Comparison of ENCODE assay signal across 16 mouse cellular contexts in genomic region chr14:21811744-21812393, GRCm38 (mm10). TPM values are rescaled to one million over a fixed set of nuclear protein-coding genes. Genes with fewer than 3 reads are reported as not detected.
A peak's percentile ranks its signal among the peaks of the same experiment; 100 is the strongest.
DNase-seq lines count a peak whose midpoint lies in the region; ATAC-seq and TF ChIP-seq lines count a peak whose summit lies in the region.
"Had no signal": no experiment of that assay in that cellular context is flagged by ENCODE, and none has a peak within 500 bp of the region (broad histone marks: within the 10 kb centered on the region; RNA-seq: fewer than 3 reads in every experiment).

No protein-coding gene starts in this region.

- TF ChIP-seq POLR2A in bone marrow, adult 2 months (IDR thresholded peaks at IDR 0.05; ENCODE audit: borderline replicate concordance, control insufficient read depth, low read depth, low read length) = no peak

- H3K9me3 ChIP-seq in liver, embryonic 13.5 days (replicated peaks) = no peaks in the 10 kb centered on the region
- no peaks in the 10 kb centered on the region for H3K9me3 ChIP-seq in liver, embryonic 11.5 days (ENCODE audit: control insufficient read depth, low read length)
- H3K9me3 ChIP-seq: embryonic facial prominence, embryonic 15.5 days; forebrain, embryonic 15.5 days; heart, embryonic 10.5 days; hindbrain, embryonic 15.5 days; intestine, embryonic 15.5 days; limb, embryonic 10.5 days; neural tube, embryonic 12.5 days had no signal

- peak overlapping the region; percentile 53 for H3K27ac ChIP-seq in gastrocnemius, adult 2 months
- no peak overlapping the region for H3K27ac ChIP-seq in liver, embryonic 13.5 days
- no peak overlapping the region for H3K27ac ChIP-seq in liver, embryonic 11.5 days (ENCODE audit: low read depth, low read length)
- H3K27ac ChIP-seq in bone marrow, adult 2 months (ENCODE audit: control insufficient read depth, insufficient read depth, low read depth, low read length, poor library complexity) = peak overlapping the region; percentile 87
- H3K27ac ChIP-seq: embryonic facial prominence, embryonic 15.5 days; forebrain, embryonic 15.5 days; heart, embryonic 10.5 days; hindbrain, embryonic 15.5 days; intestine, embryonic 15.5 days; limb, embryonic 10.5 days; neural tube, embryonic 12.5 days; stomach, postnatal 0 days had no signal

- intact Hi-C loops in gastrocnemius, adult 2 months (cut with DNase I) = loop anchor here (1.0 kb wide), 1 partner anchor 37 kb away; no protein-coding TSS in a partner anchor
- intact Hi-C loops in gastrocnemius, postnatal 14 days (cut with DNase I; ENCODE audit: low total_unique reads) = loop anchor here (5.0 kb wide), 1 partner anchor 35 kb away; the partner anchor contains the start of gene Comtd1

- WGBS in liver, embryonic 13.5 days (ENCODE audit: insufficient replicate concordance) = 61% methylated on average over 10 of the region's 10 CpGs
- WGBS in liver, embryonic 11.5 days = 67% methylated on average over 10 of the region's 10 CpGs
- 57% methylated on average over 10 of the region's 10 CpGs for WGBS in bone marrow, adult 2 months

- no peak overlapping the region for H3K4me3 ChIP-seq in gastrocnemius, adult 2 months
- no peak overlapping the region for H3K4me3 ChIP-seq in liver, embryonic 13.5 days (replicated peaks)
- no peak overlapping the region for H3K4me3 ChIP-seq in liver, embryonic 11.5 days (ENCODE audit: low read depth, low read length)
- no peak overlapping the region for H3K4me3 ChIP-seq in bone marrow, adult 2 months (replicated peaks; ENCODE audit: control insufficient read depth, low read depth, low read length)
- H3K4me3 ChIP-seq: embryonic facial prominence, embryonic 15.5 days; forebrain, embryonic 15.5 days; heart, embryonic 10.5 days; hindbrain, embryonic 15.5 days; intestine, embryonic 15.5 days; limb, embryonic 10.5 days; neural tube, embryonic 12.5 days had no signal

- H3K4me1 ChIP-seq in liver, embryonic 13.5 days (replicated peaks) = peaks cover 60% of the 10 kb centered on the region
- peaks cover 15% of the 10 kb centered on the region for H3K4me1 ChIP-seq in liver, embryonic 11.5 days (replicated peaks; ENCODE audit: control insufficient read depth, insufficient read depth, low read length)
- peaks cover 6% of the 10 kb centered on the region for H3K4me1 ChIP-seq in bone marrow, adult 2 months (ENCODE audit: control insufficient read depth, insufficient read depth, low read length)
- H3K4me1 ChIP-seq: embryonic facial prominence, embryonic 15.5 days; forebrain, embryonic 15.5 days; hindbrain, embryonic 15.5 days; neural tube, embryonic 12.5 days had no signal

- peak; percentile 51 for DNase-seq in gastrocnemius, adult 2 months
- DNase-seq in gastrocnemius, postnatal 14 days = no peak
- no peak for DNase-seq in liver, embryonic 13.5 days
- DNase-seq in liver, embryonic 11.5 days (ENCODE audit: low spot score) = no peak

- ATAC-seq in liver, embryonic 13.5 days (ENCODE audit: low read depth) = no peak
- ATAC-seq in liver, embryonic 11.5 days (replicated peaks; ENCODE audit: low FRiP score) = no peak
- ATAC-seq in megakaryocyte, adult 5-6 weeks (ENCODE audit: poor library complexity, severe bottlenecking) = 0 out of 2 replicates have a peak, but pooled peaks have one; percentile 16
- no peak for ATAC-seq in erythroblast, adult 5-6 weeks (replicated peaks; ENCODE audit: low FRiP score, poor library complexity, severe bottlenecking)
- ATAC-seq: forebrain, embryonic 15.5 days; intestine, embryonic 15.5 days had no signal

- no peak for TF ChIP-seq CTCF in gastrocnemius, adult 2 months (IDR thresholded peaks at IDR 0.05)
- TF ChIP-seq CTCF in bone marrow, adult 2 months (IDR thresholded peaks at IDR 0.05; ENCODE audit: control insufficient read depth, insufficient read depth, low read length) = no peak

- no peak overlapping the region for H3K9ac ChIP-seq in liver, embryonic 13.5 days
- H3K9ac ChIP-seq in liver, embryonic 11.5 days (ENCODE audit: low read depth, low read length) = no peak overlapping the region
- H3K9ac ChIP-seq: embryonic facial prominence, embryonic 15.5 days; forebrain, embryonic 15.5 days; hindbrain, embryonic 15.5 days; intestine, embryonic 15.5 days; neural tube, embryonic 12.5 days had no signal

- no peaks in the 10 kb centered on the region for H3K36me3 ChIP-seq in liver, embryonic 13.5 days
- H3K36me3 ChIP-seq in liver, embryonic 11.5 days (ENCODE audit: control insufficient read depth, insufficient read depth, low read length) = no peaks in the 10 kb centered on the region
- H3K36me3 ChIP-seq: embryonic facial prominence, embryonic 15.5 days; forebrain, embryonic 15.5 days; heart, embryonic 10.5 days; hindbrain, embryonic 15.5 days; intestine, embryonic 15.5 days; limb, embryonic 10.5 days; neural tube, embryonic 12.5 days had no signal

- 0 out of 2 replicates have a peak overlapping the region, but pooled peaks have one; percentile 47 for H3K4me2 ChIP-seq in liver, embryonic 13.5 days
- no peak overlapping the region for H3K4me2 ChIP-seq in liver, embryonic 11.5 days
- H3K4me2 ChIP-seq: embryonic facial prominence, embryonic 15.5 days; forebrain, embryonic 15.5 days; hindbrain, embryonic 15.5 days; intestine, embryonic 15.5 days; midbrain, embryonic 11.5 days; neural tube, embryonic 12.5 days had no signal

- no peaks in the 10 kb centered on the region for H3K27me3 ChIP-seq in liver, embryonic 13.5 days
- H3K27me3 ChIP-seq in liver, embryonic 11.5 days (replicated peaks; ENCODE audit: control insufficient read depth, insufficient read depth, low read length) = no peaks in the 10 kb centered on the region
- H3K27me3 ChIP-seq: embryonic facial prominence, embryonic 15.5 days; forebrain, embryonic 15.5 days; hindbrain, embryonic 15.5 days; intestine, embryonic 15.5 days; neural tube, embryonic 12.5 days had no signal

RNA-seq across cellular contexts. Expression of gene Vdac2, which starts 13.2 kb away (rescaled TPM):
- total RNA-seq in gastrocnemius, adult 2 months (2021) = 100 to 1,000 TPM; 320 to 332 TPM
- total RNA-seq in gastrocnemius, postnatal 14 days (2021) = 100 to 1,000 TPM; 298 to 320 TPM
- 173 and 189 TPM in 2 replicates for polyA plus RNA-seq in liver, embryonic 13.5 days (2015; fragmentation: Nextera tagmentation; extraction: Ambion mirVana)
- polyA plus RNA-seq in liver, embryonic 11.5 days (2014; fragmentation: Nextera tagmentation; extraction: Ambion mirVana) = 312 and 324 TPM in 2 replicates
- 84.6 and 85.2 TPM in 2 replicates for polyA plus RNA-seq in bone marrow, adult 2 months (2011; ENCODE audit: insufficient read depth, insufficient read length, low replicate concordance, missing spikeins)
- total RNA-seq in megakaryocyte, adult 5-6 weeks (2015) = 293 and 324 TPM in 2 replicates
- total RNA-seq in megakaryocyte, adult 5-6 weeks (2017) = 231 and 287 TPM in 2 replicates
- 85.7 and 89.7 TPM in 2 replicates for total RNA-seq in erythroblast, adult 5-6 weeks (2015; ENCODE audit: low replicate concordance)
- 72.2 and 93.7 TPM in 2 replicates for total RNA-seq in erythroblast, adult 5-6 weeks (2017; ENCODE audit: low replicate concordance)

RNA-seq across cellular contexts. Expression of gene Comtd1, which starts 36.9 kb away (rescaled TPM):
- total RNA-seq in gastrocnemius, adult 2 months (2021) = 10 to 100 TPM in 1 of 2 experiments, 1 to 10 TPM in 1; 8.8 to 13.0 TPM
- 1 to 10 TPM; 6.1 to 9.7 TPM for total RNA-seq in gastrocnemius, postnatal 14 days (2021)
- polyA plus RNA-seq in liver, embryonic 13.5 days (2015; fragmentation: Nextera tagmentation; extraction: Ambion mirVana) = 30.6 and 34.1 TPM in 2 replicates
- 54.4 and 59.0 TPM in 2 replicates for polyA plus RNA-seq in liver, embryonic 11.5 days (2014; fragmentation: Nextera tagmentation; extraction: Ambion mirVana)
- 15.8 and 45.0 TPM in 2 replicates for polyA plus RNA-seq in bone marrow, adult 2 months (2011; ENCODE audit: insufficient read depth, insufficient read length, low replicate concordance, missing spikeins)
- 8.0 and 14.3 TPM in 2 replicates for total RNA-seq in megakaryocyte, adult 5-6 weeks (2015)
- 0.89 and 5.4 TPM in 2 replicates for total RNA-seq in megakaryocyte, adult 5-6 weeks (2017)
- 2.5 and 9.6 TPM in 2 replicates for total RNA-seq in erythroblast, adult 5-6 weeks (2015; ENCODE audit: low replicate concordance)
- 4.0 and 4.5 TPM in 2 replicates for total RNA-seq in erythroblast, adult 5-6 weeks (2017; ENCODE audit: low replicate concordance)

Comparison
In these comparisons a context has a peak if more than half of its experiments do, and no peak if none do; other contexts are left out.
1. H3K27ac ChIP-seq: peak in gastrocnemius, adult 2 months (single experiment) and bone marrow, adult 2 months (single experiment); none in liver, embryonic 13.5 days (single experiment) and liver, embryonic 11.5 days (single experiment).